Mouse (Mus musculus) forebrain, embryonic 15.5 days (tissue): Measurements from ENCODE around the gene Usp42. TPM values are rescaled to one million over a fixed set of nuclear protein-coding genes. Genes with fewer than 3 reads are reported as not detected.

Experiments used
- ATAC-seq: fragments of 200-750 bp; cut with Nextera tagmentation; replicated peaks from 2 replicates; pipeline ENCODE4 v1.8.0; 2017; ENCODE audit warnings: mild to moderate bottlenecking, moderate TSS enrichment, moderate library complexity
- H3K27ac ChIP-seq: fragments of 300-500 bp; sonication (generic); replicated peaks from 2 replicates; pipeline ENCODE4 v1.5.1; 2015; ENCODE audit warnings: mild to moderate bottlenecking, inconsistent platforms
- H3K27me3 ChIP-seq: fragments of 300-500 bp; sonication (generic); 2 replicates; pipeline ENCODE4 v1.6.1; 2015; ENCODE audit warnings: inconsistent platforms
- H3K36me3 ChIP-seq: fragments of 300-500 bp; sonication (generic); 2 replicates; pipeline ENCODE4 v1.6.1; 2015; ENCODE audit warnings: mild to moderate bottlenecking, inconsistent platforms
- H3K4me1 ChIP-seq: fragments of 300-500 bp; sonication (generic); 2 replicates; pipeline ENCODE4 v1.6.1; 2015; ENCODE audit warnings: inconsistent platforms
- H3K4me2 ChIP-seq: fragments of 300-500 bp; sonication (generic); replicated peaks from 2 replicates; pipeline ENCODE4 v1.6.1; 2015; ENCODE audit warnings: mild to moderate bottlenecking, inconsistent platforms
- H3K4me3 ChIP-seq: fragments of 300-500 bp; sonication (generic); 2 replicates; pipeline ENCODE4 v1.5.1; 2015; ENCODE audit warnings: mild to moderate bottlenecking, inconsistent platforms
- H3K9ac ChIP-seq: fragments of 300-500 bp; sonication (generic); replicated peaks from 2 replicates; pipeline ENCODE4 v1.6.1; 2015; ENCODE audit warnings: mild to moderate bottlenecking, inconsistent platforms
- H3K9me3 ChIP-seq: fragments of 300-500 bp; sonication (generic); 2 replicates; pipeline ENCODE4 v1.6.1; 2016; ENCODE audit warnings: inconsistent platforms
- WGBS: fragments of 180-500 bp; shearing (Covaris S2); methylation state at CpG from one replicate; pipeline ENCODE4 v1.1.7; 2015; ENCODE audit warnings: mixed read lengths; 5-methylcytosine and 5-hydroxymethylcytosine counted together
- polyA plus RNA-seq: library from polyadenylated mRNA; unstranded; fragments of >200 nt; fragmentation: Nextera tagmentation; extraction: Ambion mirVana; gene quantifications from 2 replicates; pipeline ENCODE4 v1.2.1, GENCODE M21; 2015

The Usp42 gene
- polyA plus RNA-seq, 1 experiment from 2014 or later = 30.4 TPM

- Histone ChIP-seq H3K36me3 (peaks cover 8% of the 10 kb centered on the region; the same call in 1 of the 2 replicates), H3K4me2 (no peak overlapping the region), H3K9ac (no peak overlapping the region), H3K9me3 (no peaks in the 10 kb centered on the region), H3K4me3 (no peak overlapping the region), H3K27me3 (no peaks in the 10 kb centered on the region), H3K27ac (no peak overlapping the region), H3K4me1 (no peaks in the 10 kb centered on the region)
- ATAC-seq = no peak
- 60% methylated on average over 8 of the region's 8 CpGs for WGBS
These were observed 47.1 kb downstream of the Usp42 start for GRCm38 (mm10) chr5:143684911-143685390.

GRCm38 (mm10) chr5:143683696-143684095 lies 48.4 kb downstream of the Usp42 start:
- Histone ChIP-seq H3K9ac (no peak overlapping the region), H3K4me3 (no peak overlapping the region), H3K4me2 (no peak overlapping the region), H3K36me3 (peaks cover 8% of the 10 kb centered on the region; the same call in 1 of the 2 replicates), H3K27me3 (no peaks in the 10 kb centered on the region), H3K27ac (no peak overlapping the region), H3K9me3 (no peaks in the 10 kb centered on the region), H3K4me1 (no peaks in the 10 kb centered on the region)
- no peak for ATAC-seq
- WGBS = 79% methylated on average over 6 of the region's 6 CpGs

- 62% methylated on average over 6 of the region's 6 CpGs for WGBS
- no peaks in the 10 kb centered on the region for H3K27me3 ChIP-seq
- no peak overlapping the region for H3K9ac ChIP-seq
- no peak overlapping the region for H3K27ac ChIP-seq
- ATAC-seq = no peak
- H3K4me1 ChIP-seq = no peaks in the 10 kb centered on the region
- no peaks in the 10 kb centered on the region for H3K9me3 ChIP-seq
- H3K4me3 ChIP-seq = no peak overlapping the region
- H3K4me2 ChIP-seq = no peak overlapping the region
- no peaks in the 10 kb centered on the region for H3K36me3 ChIP-seq
These were observed 52.4 kb downstream of the Usp42 start for GRCm38 (mm10) chr5:143679654-143680053.

- Histone ChIP-seq H3K27ac (no peak overlapping the region), H3K9ac (no peak overlapping the region), H3K4me3 (no peak overlapping the region), H3K27me3 (no peaks in the 10 kb centered on the region), H3K36me3 (no peaks in the 10 kb centered on the region), H3K9me3 (no peaks in the 10 kb centered on the region), H3K4me1 (no peaks in the 10 kb centered on the region), H3K4me2 (no peak overlapping the region)
- no peak for ATAC-seq
- WGBS = 81% methylated on average over 6 of the region's 6 CpGs
These were observed 53.3 kb downstream of the Usp42 start for GRCm38 (mm10) chr5:143678634-143679271.

- Histone ChIP-seq H3K36me3 (no peaks in the 10 kb centered on the region), H3K9me3 (no peaks in the 10 kb centered on the region), H3K4me3 (no peak overlapping the region), H3K4me1 (no peaks in the 10 kb centered on the region), H3K4me2 (no peak overlapping the region), H3K9ac (no peak overlapping the region), H3K27ac (no peak overlapping the region), H3K27me3 (no peaks in the 10 kb centered on the region)
- 70% methylated on average over 4 of the region's 4 CpGs for WGBS
- ATAC-seq = no peak
These were observed 54.7 kb downstream of the Usp42 start for GRCm38 (mm10) chr5:143677363-143677762.

GRCm38 (mm10) chr5:143676218-143676985 lies 55.7 kb downstream of the Usp42 start:
- H3K9ac ChIP-seq = no peak overlapping the region
- no peak overlapping the region for H3K4me3 ChIP-seq
- H3K4me1 ChIP-seq = no peaks in the 10 kb centered on the region
- H3K36me3 ChIP-seq = no peaks in the 10 kb centered on the region
- no peak overlapping the region for H3K27ac ChIP-seq
- H3K4me2 ChIP-seq = no peak overlapping the region
- 85% methylated on average over 5 of the region's 5 CpGs for WGBS
- no peaks in the 10 kb centered on the region for H3K27me3 ChIP-seq
- no peaks in the 10 kb centered on the region for H3K9me3 ChIP-seq
- ATAC-seq = no peak

GRCm38 (mm10) chr5:143674576-143674975 lies 57.5 kb downstream of the Usp42 start:
- no peak overlapping the region for H3K4me3 ChIP-seq
- no peaks in the 10 kb centered on the region for H3K4me1 ChIP-seq
- H3K36me3 ChIP-seq = no peaks in the 10 kb centered on the region
- no peaks in the 10 kb centered on the region for H3K27me3 ChIP-seq
- no peak overlapping the region for H3K27ac ChIP-seq
- H3K9me3 ChIP-seq = no peaks in the 10 kb centered on the region
- H3K4me2 ChIP-seq = no peak overlapping the region
- no peak for ATAC-seq
- H3K9ac ChIP-seq = no peak overlapping the region
- WGBS = 75% methylated on average over 5 of the region's 5 CpGs

GRCm38 (mm10) chr5:143670740-143671415 lies 61.2 kb downstream of the Usp42 start:
- Histone ChIP-seq H3K36me3 (no peaks in the 10 kb centered on the region), H3K4me1 (no peaks in the 10 kb centered on the region; the same call in 1 of the 2 replicates), H3K9ac (no peak overlapping the region), H3K4me3 (no peak overlapping the region), H3K4me2 (no peak overlapping the region), H3K27ac (no peak overlapping the region), H3K27me3 (no peaks in the 10 kb centered on the region), H3K9me3 (no peaks in the 10 kb centered on the region)
- ATAC-seq = no peak
- 86% methylated on average over 6 of the region's 6 CpGs for WGBS

- H3K9me3 ChIP-seq = no peaks in the 10 kb centered on the region
- H3K4me3 ChIP-seq = no peak overlapping the region
- ATAC-seq = no peak
- no peak overlapping the region for H3K9ac ChIP-seq
- no peaks in the 10 kb centered on the region for H3K36me3 ChIP-seq
- 74% methylated on average over 2 of the region's 2 CpGs for WGBS
- H3K27ac ChIP-seq = no peak overlapping the region
- no peaks in the 10 kb centered on the region for H3K27me3 ChIP-seq
- H3K4me2 ChIP-seq = no peak overlapping the region
- H3K4me1 ChIP-seq = no peaks in the 10 kb centered on the region; the same call in 1 of the 2 replicates
These were observed 62.2 kb downstream of the Usp42 start for GRCm38 (mm10) chr5:143669839-143670238.

GRCm38 (mm10) chr5:143669393-143669792 lies 62.7 kb downstream of the Usp42 start:
- H3K4me1 ChIP-seq = no peaks in the 10 kb centered on the region; the same call in 1 of the 2 replicates
- H3K9ac ChIP-seq = no peak overlapping the region
- no peak overlapping the region for H3K27ac ChIP-seq
- no peak overlapping the region for H3K4me2 ChIP-seq
- no peak overlapping the region for H3K4me3 ChIP-seq
- no peaks in the 10 kb centered on the region for H3K27me3 ChIP-seq
- no peaks in the 10 kb centered on the region for H3K9me3 ChIP-seq
- H3K36me3 ChIP-seq = no peaks in the 10 kb centered on the region
- 49% methylated on average over 2 of the region's 2 CpGs for WGBS
- no peak for ATAC-seq

GRCm38 (mm10) chr5:143668884-143669283 lies 63.2 kb downstream of the Usp42 start:
- no peaks in the 10 kb centered on the region; the same call in 1 of the 2 replicates for H3K4me1 ChIP-seq
- H3K27ac ChIP-seq = no peak overlapping the region
- no peaks in the 10 kb centered on the region for H3K27me3 ChIP-seq
- 37% methylated on average over 2 of the region's 2 CpGs for WGBS
- no peaks in the 10 kb centered on the region for H3K9me3 ChIP-seq
- H3K4me2 ChIP-seq = no peak overlapping the region
- no peak overlapping the region for H3K4me3 ChIP-seq
- H3K9ac ChIP-seq = no peak overlapping the region
- ATAC-seq = no peak
- no peaks in the 10 kb centered on the region for H3K36me3 ChIP-seq

GRCm38 (mm10) chr5:143666015-143666414 lies 66.1 kb downstream of the Usp42 start:
- Histone ChIP-seq H3K4me1 (no peaks in the 10 kb centered on the region; the same call in 1 of the 2 replicates), H3K36me3 (no peaks in the 10 kb centered on the region), H3K27me3 (no peaks in the 10 kb centered on the region), H3K4me3 (no peak overlapping the region), H3K9me3 (no peaks in the 10 kb centered on the region), H3K9ac (no peak overlapping the region), H3K27ac (no peak overlapping the region), H3K4me2 (no peak overlapping the region)
- 97% methylated on average over 1 of the region's 1 CpGs for WGBS
- no peak for ATAC-seq
